Mouse (Mus musculus) kidney, postnatal 4 days (tissue): ENCODE measurements around the gene Mtg1.
A peak's percentile ranks its signal among the peaks of the same experiment; 100 is the strongest.
"Not testable (repeated sequence)": the region's sequence is repeated elsewhere in the genome, so short reads cannot be mapped to it uniquely, and the experiment has no call there.

Experiments used
- DNase-seq, 2 experiments: peaks; one replicate each; pipeline ENCODE4 v3.0.0; 2021; ENCODE audit warnings: mixed read lengths in 2 of 2

The Mtg1 gene

DNA sequence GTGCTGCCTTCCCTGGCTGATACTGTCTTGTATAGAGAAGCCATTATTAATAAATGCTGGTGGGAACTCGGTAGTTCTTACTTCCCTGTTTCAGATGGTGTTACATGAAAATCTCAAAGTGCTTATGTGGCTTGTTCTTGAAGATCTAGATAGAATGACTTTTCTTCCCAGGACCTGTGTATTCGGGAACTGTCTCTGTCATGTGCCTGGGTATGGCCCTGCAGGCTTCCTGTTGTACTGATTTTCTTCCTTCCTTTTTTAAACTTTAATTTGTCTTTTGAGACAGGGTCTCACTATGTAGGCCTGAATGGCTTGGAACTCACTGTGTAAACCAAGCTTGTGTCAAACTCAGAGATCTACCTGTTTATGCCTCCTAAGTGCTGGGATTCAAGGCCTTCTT lies 9.5 kb upstream of the Mtg1 start:
- DNase-seq: no peak

DNA sequence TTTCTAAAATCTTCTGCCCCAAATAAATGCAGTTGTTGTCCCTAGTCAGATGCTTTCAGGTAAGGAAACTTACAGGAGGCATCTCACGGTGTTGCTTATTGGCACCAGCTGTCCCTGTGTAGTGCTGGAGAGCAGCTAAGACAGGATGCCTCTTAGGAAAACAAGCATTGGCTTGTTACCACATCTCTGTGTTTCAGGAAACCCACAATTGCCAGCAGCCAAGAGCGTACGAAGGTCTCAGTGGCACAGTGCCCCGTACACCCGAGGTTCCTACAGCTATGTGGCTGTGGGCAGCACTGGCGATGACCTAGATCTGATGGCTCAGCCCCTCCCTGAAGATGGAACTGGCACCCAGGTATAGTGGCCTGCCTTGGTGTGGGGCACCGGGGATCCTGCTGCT lies 5.2 kb upstream of the Mtg1 start:
- not testable (repeated sequence) for DNase-seq

DNA sequence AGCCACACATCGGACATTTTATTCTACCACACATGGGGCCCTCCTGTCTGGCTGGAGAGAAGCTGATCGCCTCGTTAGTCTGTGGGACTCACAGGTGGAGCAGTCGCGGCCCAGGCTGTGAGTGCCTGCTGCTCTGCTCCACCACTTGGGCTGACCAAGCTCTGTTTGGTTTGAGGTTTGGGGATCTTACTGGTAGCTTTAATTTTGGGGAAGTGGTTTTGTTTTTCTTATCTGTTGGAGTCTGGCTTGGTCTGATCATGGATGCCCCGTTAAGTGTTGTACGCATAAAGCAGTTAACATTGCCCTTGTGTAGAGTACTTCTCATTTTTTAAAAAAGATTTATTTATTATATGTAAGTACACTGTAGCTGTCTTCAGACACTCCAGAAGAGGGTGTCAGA lies 3.3 kb upstream of the Mtg1 start:
- not testable (repeated sequence) for DNase-seq

DNA sequence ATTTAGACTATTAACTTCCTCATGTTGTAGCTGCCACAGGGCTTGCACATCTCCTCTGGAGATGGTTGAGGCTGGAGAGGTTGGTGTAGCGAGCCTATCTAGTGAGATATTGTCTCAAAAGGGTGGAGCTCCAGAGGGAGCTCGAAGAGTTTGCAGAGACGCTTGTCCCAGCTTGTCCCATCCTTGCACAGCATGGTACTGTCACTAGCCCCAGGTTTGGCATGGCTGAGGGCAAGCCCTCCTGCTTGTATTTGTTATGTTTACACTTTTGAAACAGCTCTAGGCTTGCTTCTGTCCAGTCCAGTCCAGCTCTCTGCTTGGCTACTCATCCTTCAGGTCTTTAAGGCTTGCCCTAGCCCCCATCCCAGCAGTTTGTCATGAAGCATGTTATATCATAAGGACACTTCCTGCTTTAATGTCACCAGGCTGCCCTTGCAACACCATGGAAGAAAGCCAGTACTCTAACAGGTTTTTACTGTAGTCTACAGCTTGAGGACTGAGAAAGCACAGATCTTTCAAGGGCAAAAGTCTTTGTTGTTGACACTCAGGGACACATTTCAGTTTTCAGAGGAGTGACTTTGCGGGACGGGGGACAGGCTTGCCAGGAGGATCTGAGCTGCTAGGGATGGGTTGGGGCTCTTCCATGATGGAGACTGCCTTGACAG lies 2.1 kb upstream of the Mtg1 start:
- DNase-seq: no peak

DNA sequence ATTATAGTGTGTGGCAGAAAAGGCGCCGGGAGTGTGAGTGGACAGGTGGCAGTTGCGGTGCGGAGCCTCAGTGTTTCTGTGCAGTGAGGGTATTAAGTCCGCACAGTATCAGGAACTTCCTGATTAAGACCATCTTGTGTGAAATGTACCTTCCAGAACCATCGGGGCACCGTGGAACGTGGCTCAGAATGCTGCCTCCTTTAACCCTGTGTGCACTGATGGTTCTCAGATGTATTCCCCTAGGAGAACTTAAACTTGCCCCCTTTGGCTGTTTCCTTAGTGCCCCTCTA lies 602 bp downstream of the Mtg1 start:
- DNase-seq: no peak

DNA sequence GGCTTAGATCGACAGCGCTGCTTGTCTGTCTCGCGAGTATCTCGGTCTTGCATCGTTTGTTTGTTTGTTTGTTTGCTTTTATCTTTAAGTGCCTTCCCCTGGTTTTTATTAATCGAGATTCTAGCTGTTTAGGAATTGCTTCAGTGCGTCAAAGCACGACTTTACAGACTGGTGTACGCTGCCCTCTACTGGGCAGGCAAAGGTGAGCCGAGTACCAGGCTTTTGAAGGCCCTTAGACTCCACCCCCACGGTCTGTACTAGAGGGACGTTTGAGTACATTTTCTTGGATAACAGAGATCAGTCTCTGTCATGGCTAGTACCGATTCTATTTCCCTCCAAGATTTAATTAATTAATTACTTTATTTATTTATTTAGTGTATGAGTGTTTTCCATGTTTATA lies 4.0 kb downstream of the Mtg1 start:
- DNase-seq: peak; percentile 73 to 78

DNA sequence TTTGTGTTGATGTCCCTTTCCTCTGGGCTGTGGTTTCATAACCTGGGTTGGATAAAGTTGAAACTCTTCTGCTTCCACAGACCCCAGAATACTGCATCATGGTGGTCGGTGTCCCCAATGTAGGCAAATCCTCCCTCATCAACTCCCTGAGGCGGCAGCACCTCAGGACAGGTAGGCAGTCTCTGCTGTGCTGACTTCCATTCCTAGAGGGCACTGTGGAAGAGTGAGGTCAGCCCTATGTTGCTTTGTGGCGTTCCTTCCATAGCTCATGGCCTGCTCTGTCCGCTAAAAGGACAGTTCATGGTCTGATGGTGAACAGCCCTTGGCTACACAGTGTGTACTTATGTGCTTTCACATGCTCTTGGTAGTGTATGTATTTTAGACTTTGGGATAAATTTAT lies 7.2 kb downstream of the Mtg1 start:
- DNase-seq: no peak

DNA sequence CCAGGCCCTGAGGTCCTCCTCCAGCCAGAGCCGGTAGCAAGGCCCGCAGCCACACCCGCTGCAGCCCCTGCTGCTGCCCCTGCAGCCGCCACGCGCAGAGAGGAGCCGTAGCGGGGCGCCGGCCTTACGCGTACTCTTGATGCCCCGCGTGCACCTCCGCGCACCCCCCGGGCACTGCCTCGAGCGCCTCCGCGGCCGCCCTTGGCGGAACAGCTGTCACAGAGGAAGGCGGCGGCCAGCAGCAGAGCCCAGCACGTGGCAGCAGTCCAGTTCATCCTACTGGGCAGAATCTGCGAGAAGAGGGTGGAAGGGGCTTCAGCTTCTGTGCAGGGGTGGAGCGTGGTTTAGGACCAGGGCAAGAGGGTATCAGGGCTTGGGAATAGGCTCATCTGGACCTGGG lies 16.0 kb downstream of the Mtg1 start:
- peak; percentile 32 to 55 for DNase-seq

DNA sequence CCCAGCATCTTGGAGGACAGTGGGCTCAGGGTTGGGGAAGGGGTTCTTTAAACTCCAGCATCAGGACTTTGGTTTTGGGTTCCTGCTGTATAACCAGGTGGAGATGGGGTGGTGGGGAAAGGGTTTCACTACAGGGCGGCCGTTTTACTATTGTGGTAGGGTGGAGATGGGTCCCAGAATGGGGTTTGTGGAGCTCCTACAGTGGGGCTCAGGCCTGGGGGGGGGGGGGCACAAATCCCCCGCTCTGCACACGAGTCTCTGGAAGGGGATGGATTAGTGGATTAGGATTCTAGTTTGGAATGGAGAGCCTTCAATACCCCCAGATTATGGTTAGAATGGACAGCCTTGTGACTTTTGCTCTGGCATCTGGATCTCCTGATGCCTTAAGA lies 16.5 kb downstream of the Mtg1 start:
- no peak for DNase-seq

DNA sequence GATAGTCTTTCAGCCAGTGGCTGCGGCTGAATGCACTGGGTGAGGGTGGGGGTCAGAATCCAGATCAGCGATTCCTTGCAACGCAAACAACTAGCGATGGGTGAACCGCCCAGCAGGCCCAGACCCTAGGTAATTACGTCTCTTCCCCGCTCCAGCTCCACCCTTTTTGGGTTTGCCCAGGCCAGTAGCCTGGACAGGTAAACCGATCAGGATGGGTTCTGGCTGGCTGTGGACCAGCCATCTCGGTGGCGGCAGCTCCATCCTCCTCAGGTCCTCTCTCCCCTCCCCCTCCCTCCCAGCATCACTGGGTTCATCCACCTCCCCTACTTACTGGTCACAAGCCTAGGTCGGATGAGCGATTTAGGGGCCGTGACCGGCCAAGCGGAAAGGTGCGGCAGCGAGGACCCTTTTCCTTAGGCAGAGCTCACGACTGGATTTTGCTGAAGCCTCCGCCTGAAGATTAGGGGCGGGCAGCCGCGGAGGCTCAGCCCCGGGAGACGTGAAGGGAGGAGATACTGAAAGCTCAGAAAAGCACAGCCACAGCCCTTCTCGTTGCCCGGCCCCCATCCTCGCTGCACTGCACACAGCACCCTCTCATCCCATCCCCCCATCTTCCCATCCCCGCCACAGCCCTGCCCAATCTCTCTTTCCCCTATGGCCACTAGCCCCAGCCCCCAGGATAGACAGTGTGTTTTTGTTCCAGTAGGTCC lies 17.0 kb downstream of the Mtg1 start, which contains the start of gene Sprn:
TSS of gene Sprn (minus strand) at position 660 of the 710 bp plus-strand sequence.
- peak; percentile 5 to 7 for DNase-seq

DNA sequence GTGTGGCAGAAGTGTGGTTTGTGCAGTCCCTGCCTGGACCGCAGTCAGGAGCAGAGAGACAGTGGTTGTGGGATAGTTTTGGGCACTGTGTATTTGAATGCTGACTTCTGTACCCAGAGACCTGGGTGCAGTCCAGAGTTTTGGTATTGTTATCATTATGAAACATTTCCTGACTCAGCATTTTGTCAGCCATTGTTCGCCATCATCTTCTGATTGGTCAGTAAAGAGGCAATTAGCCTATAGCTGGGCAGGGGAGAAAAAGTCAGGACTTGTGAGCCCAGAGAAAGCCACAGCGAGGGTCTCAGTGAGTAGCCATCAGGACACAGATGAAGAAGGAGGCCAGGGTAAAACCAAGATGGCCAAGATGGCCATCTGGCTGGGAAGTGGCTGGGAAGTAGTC lies 23.0 kb downstream of the Mtg1 start:
- no peak for DNase-seq

DNA sequence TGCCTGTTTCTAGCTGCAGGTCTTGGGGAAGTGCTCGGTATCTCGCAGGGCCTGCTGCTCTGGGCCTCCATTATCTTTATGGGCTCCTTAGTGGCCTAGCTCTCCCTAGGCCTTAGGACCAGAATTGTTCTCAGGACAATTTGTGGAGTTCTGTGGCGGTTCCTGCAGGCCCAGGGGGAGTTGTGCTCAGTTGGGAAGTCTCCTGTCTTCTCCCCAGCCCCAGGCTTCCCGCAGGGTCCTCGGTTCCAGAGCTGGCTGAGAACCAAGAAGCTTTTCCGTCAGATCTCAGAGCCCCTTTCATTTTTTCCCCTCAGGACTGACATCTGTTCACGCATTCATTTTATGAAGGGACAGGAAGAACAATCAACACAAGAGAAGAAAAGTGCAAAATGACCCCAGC lies 27.3 kb downstream of the Mtg1 start, which contains the start of gene Olfr522:
TSS of gene Olfr522 (minus strand) at position 101 of the 400 bp plus-strand sequence.
- no peak for DNase-seq

DNA sequence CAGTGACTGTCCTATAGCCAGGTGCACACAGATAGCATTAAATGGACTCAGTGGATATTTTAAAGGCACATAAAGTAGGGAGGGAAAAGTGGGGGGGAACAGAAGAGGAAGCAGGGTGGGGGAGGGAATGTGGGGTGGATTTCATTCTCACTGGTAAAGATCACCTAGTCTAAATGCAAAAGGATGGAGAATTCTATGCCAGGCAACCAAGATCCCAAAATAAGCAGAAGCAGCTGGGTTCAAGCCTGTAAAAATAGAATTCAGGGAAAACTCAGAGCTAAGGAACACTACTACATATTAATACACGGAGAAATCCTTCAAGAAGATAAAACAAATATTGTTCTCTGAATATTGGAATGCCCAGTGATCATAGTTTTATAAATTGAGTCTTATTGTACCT lies 30.6 kb downstream of the Mtg1 start:
- DNase-seq: no peak

DNA sequence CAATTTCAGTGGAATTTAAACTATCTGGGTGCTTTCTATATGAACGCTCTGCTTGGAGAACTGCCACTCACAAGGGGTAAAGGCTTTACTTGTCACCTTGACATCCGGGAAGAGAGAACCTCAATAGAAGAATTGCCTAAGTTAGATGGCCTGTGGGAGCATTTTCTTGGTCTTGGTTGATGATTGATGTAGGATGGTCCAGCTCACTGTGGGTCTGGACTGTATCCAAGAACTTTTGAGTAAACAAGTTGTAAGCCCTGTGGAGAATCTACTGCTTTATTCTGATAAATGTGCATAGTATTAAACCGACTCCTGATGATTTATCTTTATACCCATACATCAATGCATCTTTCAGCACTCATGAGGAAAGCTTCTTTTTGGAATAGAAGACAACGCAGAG lies 32.0 kb downstream of the Mtg1 start:
- DNase-seq: no peak

DNA sequence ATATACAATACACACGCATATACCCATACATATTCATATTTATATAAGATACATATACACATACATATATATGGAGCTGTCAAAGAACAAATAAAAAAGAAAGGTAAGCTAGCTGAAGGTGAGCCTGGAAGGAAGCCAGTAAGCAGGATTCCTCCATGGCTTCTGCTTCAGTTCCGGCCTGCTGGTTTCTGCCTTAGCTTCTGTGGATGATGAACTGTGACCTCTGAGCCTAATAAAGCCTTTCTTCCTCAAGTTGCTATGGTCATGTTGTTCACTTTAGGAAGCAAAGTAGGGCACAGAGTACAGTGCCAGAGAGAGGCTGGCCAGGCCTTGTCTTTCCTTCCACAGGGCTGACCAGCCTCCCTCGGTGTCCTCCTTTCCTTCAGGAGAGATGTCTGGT lies 33.5 kb downstream of the Mtg1 start:
- no peak for DNase-seq

DNA sequence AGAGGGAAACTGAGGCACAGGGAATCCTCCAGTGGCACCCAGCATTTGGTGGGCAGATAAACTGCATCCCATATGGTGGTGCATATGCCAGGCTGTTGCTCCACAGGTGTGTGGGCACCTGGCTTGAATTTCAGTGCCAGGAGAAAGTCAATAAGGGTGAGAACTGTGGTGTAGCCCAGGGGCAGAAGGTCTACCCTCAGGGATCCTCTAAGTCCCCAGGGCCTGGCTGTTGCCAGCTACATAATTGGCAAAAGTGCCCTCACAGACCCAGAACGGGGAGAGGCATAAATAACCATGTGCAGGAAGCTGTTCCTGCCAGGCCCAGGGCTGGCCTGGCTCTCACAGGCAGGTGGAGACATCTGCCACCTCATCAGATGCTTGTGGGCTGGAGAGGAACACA lies 35.6 kb downstream of the Mtg1 start, which contains the start of gene Olfr523:
TSS of gene Olfr523 (plus strand) at position 282 of the 400 bp plus-strand sequence.
- no peak for DNase-seq

DNA sequence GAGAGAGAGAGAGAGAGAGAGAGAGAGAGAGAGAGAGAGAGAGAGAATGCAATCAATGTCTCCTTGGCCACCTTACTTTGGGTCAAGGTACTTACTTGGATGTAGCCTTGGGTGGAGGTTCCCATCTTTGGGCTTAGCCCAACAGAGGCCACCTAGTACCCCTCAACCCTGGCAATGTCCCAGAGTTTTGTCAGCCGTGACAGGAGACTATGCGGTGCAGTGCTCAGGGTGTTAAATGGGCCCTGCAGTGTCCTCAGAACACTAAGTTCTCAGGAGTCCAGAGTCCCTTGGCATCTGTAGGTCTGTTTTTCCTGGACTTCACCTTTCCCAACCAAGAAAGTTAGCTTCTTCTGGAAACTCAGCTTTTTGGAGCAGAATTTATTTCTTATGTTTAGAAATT lies 41.8 kb downstream of the Mtg1 start:
- DNase-seq: no peak

DNA sequence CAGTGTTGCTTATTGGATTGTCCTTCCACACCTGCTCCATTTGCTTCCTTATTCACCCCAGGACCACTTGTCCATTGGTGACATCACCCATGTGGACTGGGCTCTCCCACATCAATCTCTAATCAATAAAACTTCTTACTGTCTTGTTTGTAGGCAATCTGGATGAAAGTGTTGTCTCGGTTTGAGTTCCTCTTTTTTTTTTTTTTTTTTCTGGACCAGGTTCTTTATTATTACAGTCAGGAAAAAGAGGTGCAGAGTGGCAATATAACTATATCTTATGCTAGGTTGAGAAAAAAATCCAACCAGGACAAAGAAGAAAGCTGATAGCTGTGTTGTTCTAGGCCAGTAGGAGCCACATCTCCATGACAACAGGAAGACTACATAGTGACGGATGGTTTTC lies 43.3 kb downstream of the Mtg1 start:
- DNase-seq: no peak

DNA sequence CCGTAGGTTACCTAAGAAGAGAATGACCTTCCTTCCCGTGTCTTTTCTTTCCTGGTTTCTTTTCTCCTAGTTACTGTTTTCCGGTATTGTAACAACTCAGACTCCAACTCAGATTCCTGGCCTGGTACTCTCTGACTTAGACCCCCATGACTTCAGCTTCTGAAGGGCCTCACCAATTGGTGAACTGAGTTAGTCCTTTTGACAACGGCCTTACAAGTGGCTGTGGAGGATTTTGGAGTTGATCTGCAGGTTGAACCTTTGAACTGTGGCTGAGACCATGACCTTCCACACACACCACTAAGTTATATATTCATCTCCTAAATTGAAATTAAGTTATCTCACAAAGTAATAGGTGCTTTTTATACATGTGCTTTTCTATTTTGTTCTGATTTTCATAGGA lies 46.8 kb downstream of the Mtg1 start:
- DNase-seq: no peak

DNA sequence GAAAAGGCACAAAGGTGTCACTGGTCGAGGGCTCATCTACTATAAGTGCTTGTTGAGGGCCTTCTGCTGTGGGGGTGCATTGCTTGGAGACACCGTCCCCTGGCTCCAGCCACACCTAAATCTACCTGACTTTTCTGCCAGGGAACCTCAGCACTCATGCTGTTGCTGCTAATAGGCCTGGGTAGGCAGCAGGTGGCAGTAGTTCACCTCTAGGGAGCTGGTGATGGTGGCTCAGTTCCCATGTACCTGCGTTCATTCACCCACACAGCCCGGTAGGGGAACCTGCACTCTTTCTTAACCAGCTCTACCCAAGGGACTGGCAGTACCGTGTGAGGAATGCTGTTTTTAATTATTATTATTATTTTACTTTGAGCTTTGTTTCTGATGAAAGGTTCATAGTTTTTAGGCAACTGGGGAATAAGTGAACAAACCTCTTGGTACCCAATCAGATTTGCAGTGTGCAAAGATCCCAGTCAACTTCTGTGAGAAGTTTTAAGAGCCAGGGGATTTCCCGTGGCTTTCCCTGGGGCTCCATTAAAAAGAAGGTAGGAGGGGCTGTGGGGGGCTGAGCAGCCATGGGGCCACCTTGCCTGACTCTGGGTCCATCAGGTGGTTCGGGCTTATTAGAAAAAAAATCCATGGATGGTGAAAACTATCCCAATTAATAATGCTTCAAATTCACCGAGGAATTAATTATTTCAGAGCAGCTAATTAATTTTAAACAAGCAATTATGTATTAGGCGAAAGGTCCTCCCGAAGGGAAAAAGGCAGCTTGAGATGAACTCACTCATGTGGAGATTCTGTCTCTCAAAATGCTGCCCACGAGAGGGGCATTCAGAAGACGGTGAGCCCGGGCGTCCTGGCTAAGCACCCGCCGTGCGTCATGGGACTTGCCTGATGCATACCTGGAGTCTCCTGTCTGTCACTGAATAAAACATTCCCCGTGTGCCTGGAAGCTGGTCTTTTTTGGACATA lies 49.6 kb downstream of the Mtg1 start:
- DNase-seq: peak; percentile 36 to 57

DNA sequence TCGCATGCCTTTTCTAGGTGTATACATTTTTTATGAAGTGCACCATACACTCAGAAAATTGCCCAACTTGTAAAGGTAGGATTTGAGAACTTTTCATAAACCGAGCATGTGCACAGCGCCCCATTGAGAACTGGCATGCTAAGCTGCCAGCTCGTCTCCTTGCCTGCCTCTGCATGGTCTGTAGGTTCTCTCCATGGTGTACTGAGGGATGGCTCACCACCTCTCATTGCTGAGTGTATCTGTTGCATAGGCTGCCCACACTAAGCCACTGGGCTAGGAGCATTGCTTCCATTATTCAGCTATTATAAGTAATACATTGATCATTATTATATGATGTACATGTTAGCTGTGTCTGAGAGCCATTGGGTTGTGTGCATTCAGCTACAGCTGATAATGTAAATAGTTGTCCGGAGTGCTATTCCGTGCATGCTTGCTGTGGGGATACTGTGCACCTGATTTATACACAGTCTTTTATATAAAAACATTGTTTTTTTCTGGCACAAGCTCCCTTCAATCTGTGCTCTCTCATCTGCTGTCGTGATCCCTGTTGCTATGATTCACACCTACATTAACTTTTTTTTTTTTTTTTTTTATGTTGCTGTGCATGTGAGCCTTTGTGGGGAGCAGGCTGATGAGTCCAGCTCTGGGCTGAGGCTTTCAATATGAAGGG lies 50.5 kb downstream of the Mtg1 start:
- no peak for DNase-seq

DNA sequence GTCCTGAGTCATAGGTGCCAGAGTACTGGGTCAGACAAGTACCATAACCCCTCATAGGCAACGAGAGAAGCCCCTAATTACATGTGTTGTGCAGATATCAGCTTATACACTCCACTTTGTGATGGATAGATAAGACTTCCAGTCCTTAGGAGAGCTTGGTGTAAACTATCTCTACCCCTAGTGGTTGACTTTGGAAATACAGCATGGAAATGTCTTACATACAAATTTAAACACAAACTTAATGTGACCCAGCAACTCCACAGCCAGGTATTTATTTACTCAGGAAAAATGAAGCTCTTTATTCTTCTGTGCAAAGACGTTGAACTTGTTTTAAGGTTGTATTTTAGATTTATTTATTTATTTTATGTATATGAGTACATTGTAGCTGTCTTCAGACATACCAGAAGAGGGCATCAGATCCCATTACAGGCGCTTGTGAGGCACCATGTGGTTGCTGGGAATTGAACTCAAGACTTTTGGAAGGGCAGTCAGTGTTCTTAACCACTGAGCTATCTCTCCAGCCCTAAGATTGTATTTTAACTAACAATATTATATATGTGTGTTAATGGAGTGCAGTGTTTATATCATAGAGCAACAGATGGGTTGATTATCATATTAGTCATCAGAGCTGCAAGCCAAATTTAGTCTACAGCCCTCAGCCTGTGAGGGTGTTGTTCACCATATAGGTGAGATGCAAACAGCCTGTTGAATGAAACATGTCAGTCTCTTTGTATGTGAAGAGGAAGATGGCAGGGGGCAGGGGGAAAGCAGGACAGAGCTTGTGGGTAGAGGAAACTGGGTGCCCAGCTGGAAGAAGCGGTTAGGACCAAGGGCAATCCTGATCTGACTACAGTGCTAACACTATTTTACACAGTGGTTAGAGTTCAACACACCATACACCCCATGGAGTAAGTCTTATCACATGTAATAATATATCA lies 51.3 kb downstream of the Mtg1 start:
- no peak for DNase-seq
